In the genomic region with DNA sequence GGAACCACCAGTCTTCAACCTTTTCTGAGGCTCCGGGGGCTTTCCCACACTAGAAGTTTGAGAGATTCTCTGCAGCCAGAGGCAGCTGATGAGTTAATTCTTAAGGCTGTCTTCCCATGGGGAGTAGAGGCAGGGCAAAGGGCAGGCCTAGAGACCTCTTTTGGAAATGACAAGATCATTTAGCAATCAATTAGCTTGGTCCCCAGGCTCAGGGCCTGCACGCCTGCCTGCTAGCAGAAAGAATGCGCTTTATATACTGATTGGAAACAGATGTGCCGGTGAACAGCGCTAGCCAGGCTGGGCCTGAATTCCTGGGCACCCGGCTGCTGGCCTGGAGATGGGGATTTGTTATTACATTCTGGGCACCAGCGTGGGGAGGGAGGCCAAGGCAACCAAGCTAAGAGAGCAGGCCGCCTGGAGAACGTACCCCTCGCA, we compare ENCODE assay signal across 9 mouse cellular contexts.
DNase-seq lines count a peak whose midpoint lies in the region; ATAC-seq lines count a peak whose summit lies in the region.
"Had no signal": no experiment of that assay in that cellular context is flagged by ENCODE, and none has a peak within 500 bp of the region (broad histone marks: within the 10 kb centered on the region; RNA-seq: fewer than 3 reads in every experiment).

No protein-coding gene starts in this region.

- H3K9me3 ChIP-seq in heart, embryonic 15.5 days (replicated peaks): 0 out of 2 replicates have a peak, but pooled peaks cover 5% of the 10 kb centered on the region
- no peaks in the 10 kb centered on the region for H3K9me3 ChIP-seq in limb, embryonic 11.5 days (ENCODE audit: control insufficient read depth, low read length)

- WGBS in heart, embryonic 15.5 days: 33% methylated on average over 10 of the region's 10 CpGs
- 7% methylated on average over 10 of the region's 10 CpGs for WGBS in limb, embryonic 11.5 days

- H3K27me3 ChIP-seq in heart, embryonic 15.5 days: no peaks in the 10 kb centered on the region
- no peaks in the 10 kb centered on the region for H3K27me3 ChIP-seq in limb, embryonic 11.5 days (ENCODE audit: control insufficient read depth, insufficient read depth, low read length)

- H3K36me3 ChIP-seq in heart, embryonic 15.5 days: no peaks in the 10 kb centered on the region
- no peaks in the 10 kb centered on the region for H3K36me3 ChIP-seq in limb, embryonic 11.5 days (ENCODE audit: control insufficient read depth, insufficient read depth, low read length)

- no peak overlapping the region for H3K9ac ChIP-seq in heart, embryonic 15.5 days
- no peak overlapping the region for H3K9ac ChIP-seq in limb, embryonic 11.5 days (ENCODE audit: low read length)

- no peak overlapping the region for H3K4me2 ChIP-seq in heart, embryonic 15.5 days
- H3K4me2 ChIP-seq in limb, embryonic 11.5 days (ENCODE audit: low read depth, severe bottlenecking): no peak overlapping the region

- peak; percentile 79 for DNase-seq in Muller cell, postnatal 12 days (ENCODE audit: inconsistent ontology term)
- DNase-seq in embryo, embryonic 9.5 days (ENCODE audit: extremely low spot score): peak; percentile 76
- DNase-seq in limb, embryonic 11.5 days (ENCODE audit: low spot score): peak; percentile 90
- no peak for DNase-seq in thymus, adult 18-20 months
- DNase-seq in right cerebral cortex, postnatal 25 days: no peak
- no peak for DNase-seq in spleen, postnatal 36 days (ENCODE audit: low spot score in 2 of 2)
- no peak for DNase-seq in right cerebral cortex, postnatal 14 days

- peak overlapping the region; percentile 54 for H3K27ac ChIP-seq in heart, embryonic 15.5 days
- H3K27ac ChIP-seq in limb, embryonic 11.5 days (replicated peaks; ENCODE audit: low read depth, low read length): peak overlapping the region; percentile 84
- H3K27ac ChIP-seq: macrophage had no signal

- 0 out of 2 replicates have a peak, but pooled peaks have one; percentile 19 for ATAC-seq in heart, embryonic 15.5 days (replicated peaks; ENCODE audit: insufficient number of reproducible peaks, insufficient read depth, low FRiP score, low read depth)
- ATAC-seq in limb, embryonic 11.5 days (ENCODE audit: insufficient number of reproducible peaks, low FRiP score, low TSS enrichment, low read depth): peak; percentile 81

- H3K4me3 ChIP-seq in heart, embryonic 15.5 days: no peak overlapping the region
- H3K4me3 ChIP-seq in limb, embryonic 11.5 days (ENCODE audit: low read depth, low read length): no peak overlapping the region

- peaks cover 18% of the 10 kb centered on the region for H3K4me1 ChIP-seq in heart, embryonic 15.5 days (replicated peaks)
- peaks cover 25% of the 10 kb centered on the region for H3K4me1 ChIP-seq in limb, embryonic 11.5 days (ENCODE audit: control insufficient read depth, insufficient read depth, low read length)

Comparison
In these comparisons a context has a peak if more than half of its experiments do, and no peak if none do; other contexts are left out.
1. DNase-seq: peak in Muller cell, postnatal 12 days (single experiment), embryo, embryonic 9.5 days (single experiment) and limb, embryonic 11.5 days (single experiment); none in thymus, adult 18-20 months (0 of 2), right cerebral cortex, postnatal 25 days (single experiment), spleen, postnatal 36 days (0 of 2) and right cerebral cortex, postnatal 14 days (single experiment).